21 mouse cellular contexts compared by ENCODE assay signal in genomic region chr13:113878571-113878970, GRCm38 (mm10).
"Had no signal": no experiment of that assay in that cellular context is flagged by ENCODE, and none has a peak within 500 bp of the region (broad histone marks: within the 10 kb centered on the region; RNA-seq: fewer than 3 reads in every experiment).

No protein-coding gene starts in this region.

- ATAC-seq: intestine, postnatal 0 days; liver, embryonic 12.5 days had no signal

- H3K4me1 ChIP-seq: megakaryocyte, embryonic 14.5 days; stomach, embryonic 15.5 days had no signal

- H3K27me3 ChIP-seq: kidney, embryonic 15.5 days; liver, embryonic 12.5 days; lung, embryonic 15.5 days; megakaryocyte, embryonic 14.5 days; neural tube, embryonic 13.5 days; stomach, embryonic 15.5 days had no signal

- DNase-seq: kidney, adult 8-10 months; kidney, postnatal 10 days; kidney, postnatal 4 days; liver; lung, adult 18-20 months; lung, postnatal 10 days; lung, postnatal 36 days; right cerebral cortex, adult 18-20 months; right cerebral cortex, postnatal 14 days; spleen, adult 18-20 months; thymus, postnatal 25 days had no signal

- H3K9ac ChIP-seq: kidney, embryonic 15.5 days; limb, embryonic 13.5 days; liver, embryonic 12.5 days; liver, embryonic 15.5 days; lung, embryonic 15.5 days; neural tube, embryonic 13.5 days; stomach, embryonic 15.5 days had no signal

- H3K27ac ChIP-seq: kidney, embryonic 15.5 days; limb, embryonic 10.5 days; limb, embryonic 13.5 days; liver, embryonic 12.5 days; liver, embryonic 15.5 days; lung, embryonic 15.5 days; neural tube, embryonic 13.5 days; stomach, embryonic 15.5 days had no signal

- H3K9me3 ChIP-seq: kidney, embryonic 15.5 days; limb, embryonic 10.5 days; limb, embryonic 13.5 days; liver, embryonic 12.5 days; liver, embryonic 15.5 days; lung, embryonic 15.5 days; neural tube, embryonic 13.5 days; stomach, embryonic 15.5 days had no signal

- H3K36me3 ChIP-seq: kidney, embryonic 15.5 days; limb, embryonic 10.5 days; limb, embryonic 13.5 days; liver, embryonic 12.5 days; liver, embryonic 15.5 days; lung, embryonic 15.5 days; neural tube, embryonic 13.5 days; stomach, embryonic 15.5 days had no signal

- H3K4me2 ChIP-seq: kidney, embryonic 15.5 days; limb, embryonic 13.5 days; liver, embryonic 12.5 days; liver, embryonic 15.5 days; lung, embryonic 15.5 days; neural tube, embryonic 13.5 days; stomach, embryonic 15.5 days had no signal

- H3K4me3 ChIP-seq: kidney, embryonic 15.5 days; limb, embryonic 10.5 days; limb, embryonic 13.5 days; liver, embryonic 12.5 days; liver, embryonic 15.5 days; lung, embryonic 15.5 days; megakaryocyte, embryonic 14.5 days; neural tube, embryonic 13.5 days; stomach, embryonic 15.5 days had no signal
